Mouse (Mus musculus) cerebellum, adult 18-20 months (tissue): ENCODE data around the gene Gsn.

Source experiments
- DNase-seq, 2 experiments: peaks; one replicate each; pipeline ENCODE4 v3.0.0; 2021

Gsn gene

GRCm38 (mm10) chr2:35283997-35284396, 27.8 kb downstream of the Gsn start:
- DNase-seq: no peak

- DNase-seq: no peak
Observed at GRCm38 (mm10) chr2:35285209-35285608, 29.0 kb downstream of the Gsn start.

- DNase-seq: no peak
Observed at GRCm38 (mm10) chr2:35287017-35287620, 30.9 kb downstream of the Gsn start.

- DNase-seq: peak; percentile 72 to 86
Observed at GRCm38 (mm10) chr2:35288758-35289635, 32.8 kb downstream of the Gsn start.

GRCm38 (mm10) chr2:35291856-35292255, 35.7 kb downstream of the Gsn start:
- DNase-seq: peak; percentile 51 to 62

- DNase-seq: no peak
Observed at GRCm38 (mm10) chr2:35292700-35293099, 36.5 kb downstream of the Gsn start.

GRCm38 (mm10) chr2:35293291-35293690, 37.1 kb downstream of the Gsn start:
- peak; percentile 46 to 50 for DNase-seq

- peak; percentile 81 to 84 for DNase-seq
Observed at GRCm38 (mm10) chr2:35297703-35298332, 41.6 kb downstream of the Gsn start.

- DNase-seq: no peak
Observed at GRCm38 (mm10) chr2:35299437-35299836, 43.3 kb downstream of the Gsn start.

GRCm38 (mm10) chr2:35302049-35302885, 46.1 kb downstream of the Gsn start:
- DNase-seq: no peak

GRCm38 (mm10) chr2:35308166-35308565, 52.0 kb downstream of the Gsn start:
- no peak for DNase-seq

- DNase-seq: no peak
Observed at GRCm38 (mm10) chr2:35309906-35310493, 53.8 kb downstream of the Gsn start.

GRCm38 (mm10) chr2:35314300-35314699, 58.1 kb downstream of the Gsn start:
- DNase-seq: no peak

GRCm38 (mm10) chr2:35317604-35318003, 61.4 kb downstream of the Gsn start:
- no peak for DNase-seq

GRCm38 (mm10) chr2:35318405-35318804, 62.2 kb downstream of the Gsn start:
- no peak for DNase-seq

GRCm38 (mm10) chr2:35320399-35320798, 64.2 kb downstream of the Gsn start:
- DNase-seq: no peak

GRCm38 (mm10) chr2:35322404-35323164, 66.4 kb downstream of the Gsn start:
- peak; percentile 68 to 77 for DNase-seq

- no peak for DNase-seq
Observed at GRCm38 (mm10) chr2:35325930-35326329, 69.8 kb downstream of the Gsn start.

GRCm38 (mm10) chr2:35326931-35327330, 70.8 kb downstream of the Gsn start:
- no peak for DNase-seq

- peak in 1 of 2 experiments; percentile 14 for DNase-seq
Observed at GRCm38 (mm10) chr2:35327583-35327982, 71.4 kb downstream of the Gsn start.

GRCm38 (mm10) chr2:35328064-35328792, 72.0 kb downstream of the Gsn start:
- peak; percentile 81 to 85 for DNase-seq
